Mouse (Mus musculus) limb, embryonic 14.5 days (tissue): ENCODE results near the gene H2al1d. TPM values are rescaled to one million over a fixed set of nuclear protein-coding genes. Genes with fewer than 3 reads are reported as not detected.
"Not testable (repeated sequence)": the region's sequence is repeated elsewhere in the genome, so short reads cannot be mapped to it uniquely, and the experiment has no call there.

Source experiments
- ATAC-seq: fragments of 200-750 bp; cut with Nextera tagmentation; 2 replicates; pipeline ENCODE4 v1.8.0; 2017; ENCODE audit warnings: low read depth, moderate number of reproducible peaks, moderate TSS enrichment; ENCODE audit not compliant: low FRiP score
- DNase-seq: peaks from one replicate; pipeline ENCODE4 v3.0.0-alpha.2; 2015; ENCODE audit warnings: low spot score
- H3K27ac ChIP-seq: fragments of 300-500 bp; sonication (generic); replicated peaks from 2 replicates; pipeline ENCODE4 v1.5.1; 2014; ENCODE audit warnings: low read depth, mild to moderate bottlenecking, low read length, moderate library complexity, mixed read lengths
- H3K27me3 ChIP-seq: fragments of 300-500 bp; sonication (generic); 2 replicates; pipeline ENCODE4 v1.6.1; 2014; ENCODE audit warnings: low read length, mixed read lengths; ENCODE audit not compliant: control insufficient read depth, insufficient read depth
- H3K36me3 ChIP-seq: fragments of 300-500 bp; sonication (generic); 2 replicates; pipeline ENCODE4 v1.6.1; 2014; ENCODE audit warnings: mild to moderate bottlenecking, low read length, moderate library complexity, mixed read lengths; ENCODE audit not compliant: control insufficient read depth, insufficient read depth
- H3K4me1 ChIP-seq: fragments of 300-500 bp; sonication (generic); 2 replicates; pipeline ENCODE4 v1.6.1; 2014; ENCODE audit warnings: antibody characterized with exemption, low read length, mixed read lengths; ENCODE audit not compliant: control insufficient read depth, insufficient read depth
- H3K4me2 ChIP-seq: fragments of 300-500 bp; sonication (generic); replicated peaks from 2 replicates; pipeline ENCODE4 v1.6.1; 2014; ENCODE audit warnings: low read depth, mild to moderate bottlenecking, low read length, moderate library complexity; ENCODE audit not compliant: severe bottlenecking
- H3K4me3 ChIP-seq: fragments of 300-500 bp; sonication (generic); replicated peaks from 2 replicates; pipeline ENCODE4 v1.5.1; 2014; ENCODE audit warnings: low read length
- H3K9ac ChIP-seq: fragments of 300-500 bp; sonication (generic); 2 replicates; pipeline ENCODE4 v1.6.1; 2014; ENCODE audit warnings: mild to moderate bottlenecking, low read depth, low read length, moderate library complexity; ENCODE audit not compliant: severe bottlenecking
- H3K9me3 ChIP-seq: fragments of 300-500 bp; sonication (generic); 2 replicates; pipeline ENCODE4 v1.6.1; 2016; ENCODE audit warnings: low read length; ENCODE audit not compliant: control insufficient read depth
- POLR2A ChIP-seq: fragments of 200-500 bp; IDR thresholded peaks from 2 replicates; pipeline ENCODE4 v1.8.0; 2012; ENCODE audit warnings: inconsistent platforms, mild to moderate bottlenecking, moderate library complexity, borderline replicate concordance; ENCODE audit not compliant: insufficient read depth, insufficient read length; ENCODE audit errors: extremely low read depth
- WGBS: fragments of 180-500 bp; shearing (Covaris S2); extraction: QIAGEN DNeasy Blood & Tissue Kit; methylation state at CpG from one replicate; pipeline ENCODE4 v1.1.7; 2014; 5-methylcytosine and 5-hydroxymethylcytosine counted together
- polyA plus RNA-seq, 2 experiments: library from polyadenylated mRNA; depleted of rRNA in 1 of 2; stranded (reverse) in 1 of 2; unstranded in 1 of 2; fragments of >200 nt; fragmentation: Nextera tagmentation in 1 of 2; extraction: Ambion mirVana in 1 of 2; gene quantifications; 2 replicates each; pipeline versions ENCODE4 v1.2.1 to v1.2.3; 2012 to 2014

Gene H2al1d
- polyA plus RNA-seq (2012; rRNA removed) (not detected in 2 replicates), polyA plus RNA-seq (2014; fragmentation: Nextera tagmentation; extraction: Ambion mirVana) (not detected in 2 replicates)

DNA sequence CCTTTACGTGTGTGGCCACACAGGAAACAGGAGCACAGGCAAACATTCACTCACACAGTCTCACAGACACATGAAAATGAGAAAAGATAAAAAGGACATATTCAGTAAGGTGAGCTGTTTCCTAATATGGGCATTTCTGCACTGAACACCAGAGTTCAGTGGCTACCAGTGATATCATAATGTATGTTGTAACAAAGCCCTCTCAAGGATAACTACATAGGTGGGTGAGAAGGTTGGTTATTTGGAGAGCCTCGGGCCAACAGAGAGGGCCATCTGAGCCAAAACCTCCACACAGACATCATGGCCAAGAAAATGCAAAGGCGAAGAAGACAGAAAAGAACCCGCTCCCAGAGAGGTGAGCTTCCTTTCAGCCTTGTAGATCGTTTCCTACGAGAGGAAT lies at the start of gene H2al1d:
TSS of gene H2al1d (plus strand) at position 301 of the 400 bp plus-strand sequence.
- not testable (repeated sequence) for H3K4me3 ChIP-seq, H3K9ac ChIP-seq, H3K4me1 ChIP-seq, H3K4me2 ChIP-seq, H3K9me3 ChIP-seq, DNase-seq, H3K36me3 ChIP-seq, H3K27me3 ChIP-seq, ATAC-seq, H3K27ac ChIP-seq
- no CpG with 5 or more reads among the region's 6 CpGs for WGBS

DNA sequence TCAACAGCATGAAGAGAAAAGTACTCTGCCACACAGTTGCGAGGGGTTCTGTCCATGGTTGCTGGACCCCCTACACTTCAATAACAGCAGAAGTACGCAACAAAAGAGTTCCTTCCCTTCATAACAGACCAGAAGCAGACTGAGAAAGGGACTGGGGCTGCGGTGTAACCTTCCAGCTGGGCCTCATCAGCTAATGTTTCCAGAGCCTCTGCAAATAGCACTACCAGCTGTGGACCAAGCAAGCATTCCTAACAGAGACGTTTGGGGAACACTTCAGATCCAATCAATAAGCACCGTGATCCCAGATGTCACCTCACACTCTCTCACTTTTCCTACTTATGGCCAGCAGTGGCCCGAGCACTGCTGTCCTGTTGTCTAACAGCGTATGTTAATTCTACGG lies 43.7 kb upstream of the H2al1d start:
- H3K27ac ChIP-seq, result no peak overlapping the region
- no peak for TF ChIP-seq POLR2A
- H3K4me3 ChIP-seq, result no peak overlapping the region
- peak; percentile 34 for DNase-seq
- H3K27me3 ChIP-seq, result no peaks in the 10 kb centered on the region
- peaks cover 5% of the 10 kb centered on the region; the same call in 1 of the 2 replicates for H3K4me1 ChIP-seq
- ATAC-seq, result no peak
- no peak overlapping the region for H3K9ac ChIP-seq
- H3K4me2 ChIP-seq, result no peak overlapping the region
- H3K9me3 ChIP-seq, result no peaks in the 10 kb centered on the region
- 55% methylated on average over 8 of the region's 8 CpGs for WGBS
- no peaks in the 10 kb centered on the region for H3K36me3 ChIP-seq

DNA sequence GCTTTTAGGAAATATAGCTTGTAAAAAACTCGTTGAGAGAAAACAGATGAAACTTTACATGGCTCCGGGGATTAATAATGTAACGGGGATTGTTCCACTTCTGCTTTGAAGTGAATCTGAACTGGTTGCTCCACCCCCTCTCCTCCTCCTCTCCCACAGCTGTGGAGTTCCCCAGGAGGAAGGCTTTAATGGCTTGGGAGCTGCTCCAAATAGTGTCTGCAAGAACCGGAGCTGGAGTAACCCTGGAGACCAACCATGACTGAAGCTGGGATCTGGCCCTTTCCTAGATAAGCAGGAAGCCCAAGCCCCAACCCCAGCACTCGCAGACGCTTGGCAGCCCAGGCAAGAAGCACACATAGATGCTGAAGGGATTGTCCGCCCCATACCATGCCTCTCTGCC lies 40.8 kb upstream of the H2al1d start:
- Histone ChIP-seq H3K4me1 (peaks cover 5% of the 10 kb centered on the region; the same call in 1 of the 2 replicates), H3K4me2 (no peak overlapping the region), H3K27ac (no peak overlapping the region), H3K9me3 (no peaks in the 10 kb centered on the region), H3K36me3 (no peaks in the 10 kb centered on the region), H3K27me3 (no peaks in the 10 kb centered on the region), H3K4me3 (no peak overlapping the region), H3K9ac (no peak overlapping the region)
- ATAC-seq (peak; percentile 89), DNase-seq (peak; percentile 70)
- no peak for TF ChIP-seq POLR2A
- 29% methylated on average over 7 of the region's 7 CpGs for WGBS

GRCm38 (mm10) chrX:11269074-11269473 lies 39.5 kb upstream of the H2al1d start:
- DNase-seq, result no peak
- no peak overlapping the region for H3K27ac ChIP-seq
- H3K27me3 ChIP-seq, result no peaks in the 10 kb centered on the region
- H3K4me3 ChIP-seq, result no peak overlapping the region
- H3K36me3 ChIP-seq, result no peaks in the 10 kb centered on the region
- no peak overlapping the region for H3K9ac ChIP-seq
- no peak overlapping the region for H3K4me2 ChIP-seq
- peaks cover 5% of the 10 kb centered on the region; the same call in 1 of the 2 replicates for H3K4me1 ChIP-seq
- ATAC-seq, result no peak
- no peak for TF ChIP-seq POLR2A
- WGBS, result 92% methylated on average over 3 of the region's 3 CpGs
- no peaks in the 10 kb centered on the region for H3K9me3 ChIP-seq

DNA sequence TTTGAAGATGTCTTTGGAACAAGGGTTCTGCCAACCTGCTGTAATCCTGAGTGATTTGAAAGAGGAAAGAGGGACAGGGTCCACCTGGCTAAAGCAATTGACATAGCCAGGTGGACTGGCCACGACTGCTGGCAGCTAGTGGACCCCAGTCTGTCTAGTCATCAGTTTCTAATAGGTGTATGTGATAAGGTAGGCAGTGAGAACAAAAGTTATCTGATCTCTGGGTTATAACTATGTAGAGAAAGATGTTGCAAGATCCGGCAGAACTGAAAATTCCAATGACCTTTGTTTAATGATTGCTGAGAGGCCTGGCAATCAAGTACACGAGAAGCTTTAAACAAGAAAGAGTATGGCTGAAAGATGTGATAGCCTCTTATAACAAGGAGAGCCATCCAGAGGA lies 35.4 kb upstream of the H2al1d start:
- no peak overlapping the region for H3K4me2 ChIP-seq
- no peak for ATAC-seq
- WGBS, result 86% methylated on average over 3 of the region's 3 CpGs
- no peaks in the 10 kb centered on the region for H3K9me3 ChIP-seq
- H3K27ac ChIP-seq, result no peak overlapping the region
- no peak overlapping the region for H3K9ac ChIP-seq
- peaks cover under 1% of the 10 kb centered on the region; the same call in 1 of the 2 replicates for H3K4me1 ChIP-seq
- H3K27me3 ChIP-seq, result no peaks in the 10 kb centered on the region
- H3K4me3 ChIP-seq, result no peak overlapping the region
- no peak for DNase-seq
- no peak for TF ChIP-seq POLR2A
- H3K36me3 ChIP-seq, result no peaks in the 10 kb centered on the region

- Histone ChIP-seq H3K27ac (no peak overlapping the region), H3K4me3 (no peak overlapping the region), H3K36me3 (no peaks in the 10 kb centered on the region), H3K4me1 (no peaks in the 10 kb centered on the region), H3K27me3 (no peaks in the 10 kb centered on the region), H3K9ac (no peak overlapping the region), H3K9me3 (no peaks in the 10 kb centered on the region), H3K4me2 (no peak overlapping the region)
- ATAC-seq, result no peak
- no peak for TF ChIP-seq POLR2A
- no peak for DNase-seq
- 73% methylated on average over 6 of the region's 6 CpGs for WGBS
These were observed 31.5 kb upstream of the H2al1d start for GRCm38 (mm10) chrX:11277083-11277482.
